Mouse (Mus musculus): ENCODE results near the gene Dmd.

DNA sequence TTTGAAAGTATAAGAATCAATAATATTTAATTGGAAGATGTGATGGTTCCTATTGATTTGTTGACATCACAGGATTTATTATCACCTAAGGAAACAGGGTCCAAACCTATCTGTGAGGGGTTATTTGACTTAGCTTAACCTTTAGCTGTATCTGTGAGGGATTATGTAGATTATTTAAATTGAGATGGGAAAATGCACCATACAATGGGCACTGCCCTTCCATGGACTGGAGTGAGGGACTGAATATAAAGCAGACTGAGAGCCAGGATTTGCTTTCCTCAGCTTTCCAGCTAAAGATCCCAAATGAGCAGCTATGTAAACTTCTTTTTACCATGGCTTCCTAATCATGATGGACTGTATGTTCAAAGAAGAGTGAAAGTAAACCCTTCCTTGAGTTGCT lies 1496.0 kb downstream of the Dmd start:
- TF ChIP-seq CTCF (IDR thresholded peaks at IDR 0.05; ENCODE audit: control insufficient read depth, insufficient read depth, low read length) (no peak), POLR2A (IDR thresholded peaks at IDR 0.05; ENCODE audit: borderline replicate concordance, control insufficient read depth, low read depth, low read length) (no peak)

Data from bone marrow, adult 2 months (tissue).